Comparison of ENCODE assay signal across 26 mouse cellular contexts in genomic region chr2:3355793-3356192, GRCm38 (mm10). TPM values are rescaled to one million over a fixed set of nuclear protein-coding genes. Genes with fewer than 3 reads are reported as not detected.
"Had no signal": no experiment of that assay in that cellular context is flagged by ENCODE, and none has a peak within 500 bp of the region (broad histone marks: within the 10 kb centered on the region; RNA-seq: fewer than 3 reads in every experiment).

No protein-coding gene starts in this region.

- H3K36me3 ChIP-seq: midbrain, embryonic 10.5 days; midbrain, embryonic 12.5 days; neural tube, embryonic 13.5 days; neural tube, embryonic 15.5 days had no signal

- DNase-seq: lung, adult 18-20 months; lung, embryonic 14.5 days; lung, postnatal 10 days; lung, postnatal 4 days; midbrain, embryonic 14.5 days; right cerebral cortex, adult 18-20 months; right cerebral cortex, postnatal 25 days; right cerebral cortex, postnatal 4 days; spleen, adult 18-20 months; thymus, adult 18-20 months; thymus, postnatal 14 days; thymus, postnatal 36 days had no signal

- H3K4me1 ChIP-seq: midbrain, embryonic 10.5 days; midbrain, embryonic 12.5 days; neural tube, embryonic 13.5 days; neural tube, embryonic 15.5 days had no signal

- H3K9me3 ChIP-seq: midbrain, embryonic 10.5 days; midbrain, embryonic 12.5 days; neural tube, embryonic 13.5 days; neural tube, embryonic 15.5 days had no signal

- H3K27me3 ChIP-seq: midbrain, embryonic 12.5 days; neural tube, embryonic 13.5 days; neural tube, embryonic 15.5 days had no signal

- ATAC-seq: midbrain, embryonic 16.5 days had no signal

- H3K27ac ChIP-seq: midbrain, embryonic 10.5 days; midbrain, embryonic 12.5 days; neural tube, embryonic 13.5 days; neural tube, embryonic 15.5 days had no signal

- H3K4me3 ChIP-seq: midbrain, embryonic 10.5 days; midbrain, embryonic 12.5 days; myocyte; neural tube, embryonic 13.5 days; neural tube, embryonic 15.5 days had no signal

RNA-seq across cellular contexts. Expression of gene Acbd7, which starts 19.8 kb away (rescaled TPM):
- total RNA-seq: megakaryocyte, adult 5-6 weeks; megakaryocyte-erythroid progenitor cell, adult 5-6 weeks had no signal
- polyA plus RNA-seq: midbrain, embryonic 12.5 days; neural tube, embryonic 11.5 days; small intestine, adult 2 months had no signal

RNA-seq across cellular contexts. Expression of gene Olah, which starts 41.2 kb away (rescaled TPM):
- total RNA-seq: megakaryocyte, adult 5-6 weeks; megakaryocyte-erythroid progenitor cell, adult 5-6 weeks had no signal
- polyA plus RNA-seq: liver, embryonic 16.5 days; lung, embryonic 14.5 days; lung, embryonic 16.5 days; midbrain, embryonic 10.5 days; midbrain, embryonic 12.5 days; midbrain, embryonic 14.5 days; myocyte; neural tube, embryonic 11.5 days; neural tube, embryonic 13.5 days; neural tube, embryonic 15.5 days; small intestine, adult 2 months; stomach, embryonic 14.5 days; stomach, embryonic 16.5 days had no signal
